Mouse (Mus musculus): ENCODE measurements at regions not wholly inside any gene's neighbourhood (a gene's known extent, or its start where the extent isn't known, plus 50 kb on each side); places are given as distances from the start of the nearest gene placed in this dataset.

GRCm38 (mm10) chr15:61244511-61244910 lies 321.7 kb upstream of the A1bg start:
- no peak overlapping the region for H3K4me2 ChIP-seq (replicated peaks; ENCODE audit: low read depth, low read length)
- no peak for ATAC-seq (ENCODE audit: low FRiP score)
- WGBS, result 76% methylated on average over 2 of the region's 2 CpGs
- no peak for DNase-seq (ENCODE audit: low spot score)
- H3K36me3 ChIP-seq (ENCODE audit: control insufficient read depth, insufficient read depth, low read length), result no peaks in the 10 kb centered on the region
- no peaks in the 10 kb centered on the region for H3K4me1 ChIP-seq (replicated peaks; ENCODE audit: control insufficient read depth, insufficient read depth, low read length)
- no peaks in the 10 kb centered on the region for H3K27me3 ChIP-seq (ENCODE audit: control insufficient read depth, insufficient read depth, low read length)
- H3K9me3 ChIP-seq (ENCODE audit: control insufficient read depth, low read length), result no peaks in the 10 kb centered on the region
- H3K27ac ChIP-seq (ENCODE audit: low read depth, low read length), result no peak overlapping the region
- no peak overlapping the region for H3K9ac ChIP-seq (ENCODE audit: low read depth, low read length)
- no peak overlapping the region for H3K4me3 ChIP-seq (ENCODE audit: low read depth, low read length)

GRCm38 (mm10) chr15:61242161-61242681 lies 319.4 kb upstream of the A1bg start:
- Histone ChIP-seq H3K27me3 (ENCODE audit: control insufficient read depth, insufficient read depth, low read length) (no peaks in the 10 kb centered on the region), H3K9me3 (ENCODE audit: control insufficient read depth, low read length) (no peaks in the 10 kb centered on the region), H3K4me3 (ENCODE audit: low read depth, low read length) (no peak overlapping the region), H3K36me3 (ENCODE audit: control insufficient read depth, insufficient read depth, low read length) (no peaks in the 10 kb centered on the region), H3K4me1 (replicated peaks; ENCODE audit: control insufficient read depth, insufficient read depth, low read length) (no peaks in the 10 kb centered on the region), H3K4me2 (replicated peaks; ENCODE audit: low read depth, low read length) (no peak overlapping the region), H3K9ac (ENCODE audit: low read depth, low read length) (no peak overlapping the region), H3K27ac (ENCODE audit: low read depth, low read length) (no peak overlapping the region)
- 90% methylated on average over 2 of the region's 2 CpGs for WGBS
- ATAC-seq (ENCODE audit: low FRiP score) (no peak), DNase-seq (ENCODE audit: low spot score) (no peak)

DNA sequence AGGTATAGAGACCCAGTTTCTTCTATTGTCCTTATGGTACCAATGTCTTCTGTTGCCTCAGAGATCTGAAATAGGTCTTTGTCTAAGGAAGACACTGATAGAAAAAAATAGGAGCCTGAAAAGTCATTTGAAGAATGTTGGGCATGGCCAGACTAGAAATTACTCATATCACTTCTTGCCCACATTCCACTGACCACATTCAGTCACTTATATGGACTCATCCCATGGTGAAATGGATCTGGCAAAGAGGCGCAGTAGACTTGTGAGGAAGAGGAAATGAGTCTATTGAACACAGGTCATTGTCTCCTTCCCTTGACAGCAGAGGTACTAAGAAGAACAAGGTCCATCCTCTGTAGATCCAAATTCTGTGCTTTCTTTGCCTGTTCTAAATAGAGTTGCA lies 318.9 kb upstream of the A1bg start:
- no peak overlapping the region for H3K4me3 ChIP-seq (ENCODE audit: low read depth, low read length)
- H3K9me3 ChIP-seq (ENCODE audit: control insufficient read depth, low read length), result no peaks in the 10 kb centered on the region
- H3K4me2 ChIP-seq (replicated peaks; ENCODE audit: low read depth, low read length), result no peak overlapping the region
- ATAC-seq (ENCODE audit: low FRiP score), result no peak
- H3K4me1 ChIP-seq (replicated peaks; ENCODE audit: control insufficient read depth, insufficient read depth, low read length), result no peaks in the 10 kb centered on the region
- no peaks in the 10 kb centered on the region for H3K36me3 ChIP-seq (ENCODE audit: control insufficient read depth, insufficient read depth, low read length)
- WGBS, result 88% methylated on average over 1 of the region's 1 CpGs
- no peak overlapping the region for H3K9ac ChIP-seq (ENCODE audit: low read depth, low read length)
- H3K27ac ChIP-seq (ENCODE audit: low read depth, low read length), result no peak overlapping the region
- DNase-seq (ENCODE audit: low spot score), result no peak
- H3K27me3 ChIP-seq (ENCODE audit: control insufficient read depth, insufficient read depth, low read length), result no peaks in the 10 kb centered on the region

DNA sequence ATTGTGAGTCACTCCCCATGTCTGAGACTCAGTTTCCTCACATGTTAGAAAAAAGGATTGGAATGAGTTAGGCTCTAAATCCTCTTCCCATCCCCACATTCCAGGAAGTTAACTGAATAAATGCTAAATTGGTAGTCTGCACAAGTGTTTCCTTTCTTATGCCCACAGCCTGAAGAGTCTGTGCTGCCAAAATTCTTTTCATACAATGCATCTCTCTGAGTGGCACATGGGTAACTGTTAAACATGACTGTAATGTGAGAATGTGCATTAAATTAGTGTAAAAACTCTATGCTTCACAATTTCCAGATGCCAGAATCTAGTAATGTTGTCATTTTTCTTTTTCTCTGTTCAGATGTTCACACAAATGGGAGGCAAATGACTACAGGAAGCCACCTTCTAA lies 317.5 kb upstream of the A1bg start:
- Histone ChIP-seq H3K27ac (ENCODE audit: low read depth, low read length) (no peak overlapping the region), H3K4me1 (replicated peaks; ENCODE audit: control insufficient read depth, insufficient read depth, low read length) (no peaks in the 10 kb centered on the region), H3K9ac (ENCODE audit: low read depth, low read length) (no peak overlapping the region), H3K9me3 (ENCODE audit: control insufficient read depth, low read length) (no peaks in the 10 kb centered on the region), H3K4me2 (replicated peaks; ENCODE audit: low read depth, low read length) (no peak overlapping the region), H3K36me3 (ENCODE audit: control insufficient read depth, insufficient read depth, low read length) (no peaks in the 10 kb centered on the region), H3K27me3 (ENCODE audit: control insufficient read depth, insufficient read depth, low read length) (no peaks in the 10 kb centered on the region), H3K4me3 (ENCODE audit: low read depth, low read length) (no peak overlapping the region)
- DNase-seq (ENCODE audit: low spot score), result no peak
- ATAC-seq (ENCODE audit: low FRiP score), result no peak

DNA sequence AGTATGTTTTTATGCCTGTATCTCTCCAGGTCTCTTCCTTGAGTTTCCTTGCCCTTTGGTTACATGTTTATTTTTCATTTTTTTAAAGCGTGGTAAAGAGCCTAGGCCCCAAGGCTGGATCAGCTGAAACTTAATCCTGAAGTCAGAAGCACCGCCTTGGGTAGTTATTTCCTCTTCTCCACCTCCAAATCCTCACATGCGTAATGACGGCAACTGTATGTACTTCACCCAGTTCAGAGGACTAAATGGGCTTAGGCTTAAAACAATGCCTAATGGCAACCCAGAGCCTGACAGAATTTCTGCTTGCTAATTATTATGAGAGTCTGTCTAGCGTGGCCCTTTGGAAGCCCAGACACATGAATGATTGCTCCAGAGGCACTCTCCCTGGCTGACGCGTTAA lies 316.6 kb upstream of the A1bg start:
- DNase-seq (ENCODE audit: low spot score) (no peak), ATAC-seq (ENCODE audit: low FRiP score) (no peak)
- Histone ChIP-seq H3K27me3 (ENCODE audit: control insufficient read depth, insufficient read depth, low read length) (no peaks in the 10 kb centered on the region), H3K9me3 (ENCODE audit: control insufficient read depth, low read length) (no peaks in the 10 kb centered on the region), H3K4me2 (replicated peaks; ENCODE audit: low read depth, low read length) (no peak overlapping the region), H3K36me3 (ENCODE audit: control insufficient read depth, insufficient read depth, low read length) (no peaks in the 10 kb centered on the region), H3K4me3 (ENCODE audit: low read depth, low read length) (no peak overlapping the region), H3K4me1 (replicated peaks; ENCODE audit: control insufficient read depth, insufficient read depth, low read length) (no peaks in the 10 kb centered on the region), H3K27ac (ENCODE audit: low read depth, low read length) (no peak overlapping the region), H3K9ac (ENCODE audit: low read depth, low read length) (no peak overlapping the region)
- WGBS, result 81% methylated on average over 7 of the region's 7 CpGs

- Histone ChIP-seq H3K4me1 (replicated peaks; ENCODE audit: control insufficient read depth, insufficient read depth, low read length) (no peaks in the 10 kb centered on the region), H3K9me3 (ENCODE audit: control insufficient read depth, low read length) (no peaks in the 10 kb centered on the region), H3K4me2 (replicated peaks; ENCODE audit: low read depth, low read length) (no peak overlapping the region), H3K27ac (ENCODE audit: low read depth, low read length) (no peak overlapping the region), H3K4me3 (ENCODE audit: low read depth, low read length) (no peak overlapping the region), H3K36me3 (ENCODE audit: control insufficient read depth, insufficient read depth, low read length) (no peaks in the 10 kb centered on the region), H3K27me3 (ENCODE audit: control insufficient read depth, insufficient read depth, low read length) (no peaks in the 10 kb centered on the region), H3K9ac (ENCODE audit: low read depth, low read length) (no peak overlapping the region)
- DNase-seq (ENCODE audit: low spot score), result no peak
- 65% methylated on average over 10 of the region's 12 CpGs for WGBS
- 0 out of 2 replicates have a peak, but pooled peaks have one; percentile 10 for ATAC-seq (ENCODE audit: low FRiP score)
These were observed 316.2 kb upstream of the A1bg start for GRCm38 (mm10) chr15:61238996-61239395.

DNA sequence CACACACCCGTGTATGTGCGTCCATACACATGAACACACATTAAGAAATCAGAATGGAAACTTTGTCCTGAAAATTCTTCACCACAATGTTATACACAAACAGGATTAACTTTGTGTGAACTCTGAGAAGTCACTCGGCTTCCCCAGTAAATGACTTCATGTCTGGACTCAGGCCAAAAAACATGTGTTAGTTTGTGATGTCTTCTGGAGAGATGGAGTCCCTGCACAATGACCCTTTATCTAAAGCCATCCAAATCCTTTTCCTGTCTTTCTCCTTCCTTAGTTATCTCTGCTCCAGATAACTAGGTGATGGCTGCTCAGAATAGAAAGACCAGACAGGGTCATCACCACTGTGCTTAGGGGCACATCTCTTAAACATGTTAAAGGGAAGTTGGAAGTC lies 306.8 kb upstream of the A1bg start:
- no peaks in the 10 kb centered on the region for H3K9me3 ChIP-seq (ENCODE audit: control insufficient read depth, low read length)
- 89% methylated on average over 3 of the region's 3 CpGs for WGBS
- no peaks in the 10 kb centered on the region for H3K27me3 ChIP-seq (ENCODE audit: control insufficient read depth, insufficient read depth, low read length)
- no peak overlapping the region for H3K4me3 ChIP-seq (ENCODE audit: low read depth, low read length)
- H3K27ac ChIP-seq (ENCODE audit: low read depth, low read length), result no peak overlapping the region
- H3K36me3 ChIP-seq (ENCODE audit: control insufficient read depth, insufficient read depth, low read length), result no peaks in the 10 kb centered on the region
- no peak overlapping the region for H3K4me2 ChIP-seq (replicated peaks; ENCODE audit: low read depth, low read length)
- no peak overlapping the region for H3K9ac ChIP-seq (ENCODE audit: low read depth, low read length)
- DNase-seq (ENCODE audit: low spot score) (no peak), ATAC-seq (ENCODE audit: low FRiP score) (no peak)
- no peaks in the 10 kb centered on the region for H3K4me1 ChIP-seq (replicated peaks; ENCODE audit: control insufficient read depth, insufficient read depth, low read length)

DNA sequence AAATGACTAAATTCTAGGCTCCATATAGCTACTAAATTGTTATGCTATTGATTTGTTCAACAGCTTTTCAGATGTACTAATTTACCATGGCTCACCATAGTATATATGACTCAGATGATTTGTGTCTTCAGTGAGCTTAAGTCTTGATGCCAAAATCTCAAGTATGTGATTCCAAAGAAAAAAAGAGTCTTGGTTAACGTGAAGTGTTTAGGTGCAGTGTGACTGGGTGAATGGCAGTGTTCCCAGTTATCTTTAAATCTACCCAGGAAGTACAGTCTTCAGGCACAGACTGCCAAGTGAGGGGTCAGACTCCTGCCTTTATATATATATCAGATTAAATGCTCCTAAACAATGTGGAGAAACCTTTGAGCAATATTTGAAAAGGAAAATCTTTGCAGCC lies 300.1 kb upstream of the A1bg start:
- ATAC-seq (ENCODE audit: low FRiP score), result no peak
- H3K4me1 ChIP-seq (replicated peaks; ENCODE audit: control insufficient read depth, insufficient read depth, low read length), result no peaks in the 10 kb centered on the region
- no peak for DNase-seq (ENCODE audit: low spot score)
- WGBS, result 91% methylated on average over 1 of the region's 1 CpGs
- H3K27me3 ChIP-seq (ENCODE audit: control insufficient read depth, insufficient read depth, low read length), result no peaks in the 10 kb centered on the region
- no peak overlapping the region for H3K4me2 ChIP-seq (replicated peaks; ENCODE audit: low read depth, low read length)
- H3K36me3 ChIP-seq (ENCODE audit: control insufficient read depth, insufficient read depth, low read length), result no peaks in the 10 kb centered on the region
- H3K27ac ChIP-seq (ENCODE audit: low read depth, low read length), result no peak overlapping the region
- no peak overlapping the region for H3K9ac ChIP-seq (ENCODE audit: low read depth, low read length)
- H3K9me3 ChIP-seq (ENCODE audit: control insufficient read depth, low read length), result no peaks in the 10 kb centered on the region
- no peak overlapping the region for H3K4me3 ChIP-seq (ENCODE audit: low read depth, low read length)

- Histone ChIP-seq H3K4me2 (replicated peaks; ENCODE audit: low read depth, low read length) (no peak overlapping the region), H3K27ac (ENCODE audit: low read depth, low read length) (no peak overlapping the region), H3K4me1 (replicated peaks; ENCODE audit: control insufficient read depth, insufficient read depth, low read length) (no peaks in the 10 kb centered on the region), H3K36me3 (ENCODE audit: control insufficient read depth, insufficient read depth, low read length) (no peaks in the 10 kb centered on the region), H3K9me3 (ENCODE audit: control insufficient read depth, low read length) (no peaks in the 10 kb centered on the region), H3K4me3 (ENCODE audit: low read depth, low read length) (no peak overlapping the region), H3K9ac (ENCODE audit: low read depth, low read length) (no peak overlapping the region), H3K27me3 (ENCODE audit: control insufficient read depth, insufficient read depth, low read length) (no peaks in the 10 kb centered on the region)
- ATAC-seq (ENCODE audit: low FRiP score) (no peak), DNase-seq (ENCODE audit: low spot score) (no peak)
These were observed 287.3 kb upstream of the A1bg start for GRCm38 (mm10) chr15:61210161-61210560.
